Mouse (Mus musculus): ENCODE measurements around the gene Tmem230.

DNA sequence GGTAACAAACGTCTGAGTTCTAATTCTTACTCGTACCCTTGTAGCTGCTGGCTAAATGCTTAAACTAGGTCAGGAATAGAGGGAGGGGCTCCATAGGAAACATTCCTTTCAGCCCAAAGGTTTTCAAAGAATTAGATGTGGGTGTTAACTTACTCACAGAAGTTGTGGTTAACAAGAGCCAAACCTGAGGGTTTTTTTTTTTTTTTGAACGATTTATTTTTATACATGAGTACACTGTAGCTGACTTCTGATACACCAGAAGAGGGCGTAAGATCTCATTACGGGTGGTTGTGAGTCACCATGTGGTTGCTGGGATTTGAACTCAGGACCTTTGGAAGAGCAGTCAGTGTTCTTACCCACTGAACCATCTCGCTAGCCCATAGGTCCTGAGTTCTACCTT, 14.6 kb upstream of the Tmem230 start:
- no peak for TF ChIP-seq EP300 (IDR thresholded peaks at IDR 0.05; ENCODE audit: low read depth)
- no peak for TF ChIP-seq CTCF (IDR thresholded peaks at IDR 0.05; ENCODE audit: low read depth)
